Mouse (Mus musculus): ENCODE results near the gene Pdzd9. TPM values are rescaled to one million over a fixed set of nuclear protein-coding genes. Genes with fewer than 3 reads are reported as not detected.

Gene Pdzd9
- polyA plus RNA-seq, 1 experiment from 2014 or later, result 0.30 TPM

GRCm38 (mm10) chr7:120684731-120685161 is 14.6 kb upstream of the Pdzd9 start:
- H3K4me1 ChIP-seq, result no peaks in the 10 kb centered on the region
- 89% methylated on average over 2 of the region's 2 CpGs for WGBS
- no peaks in the 10 kb centered on the region for H3K36me3 ChIP-seq (replicated peaks)
- H3K9me3 ChIP-seq, result no peaks in the 10 kb centered on the region
- H3K27ac ChIP-seq (replicated peaks), result no peak overlapping the region
- DNase-seq (ENCODE audit: low spot score), result no peak
- H3K27me3 ChIP-seq (replicated peaks; ENCODE audit: low read depth, poor library complexity, severe bottlenecking), result no peaks in the 10 kb centered on the region
- no peak overlapping the region for H3K4me3 ChIP-seq

- no peak overlapping the region for H3K4me3 ChIP-seq
- H3K27ac ChIP-seq (replicated peaks), result no peak overlapping the region
- no peaks in the 10 kb centered on the region for H3K36me3 ChIP-seq (replicated peaks)
- WGBS, result 88% methylated on average over 4 of the region's 4 CpGs
- H3K4me1 ChIP-seq, result peaks cover 18% of the 10 kb centered on the region
- no peaks in the 10 kb centered on the region for H3K9me3 ChIP-seq
- no peaks in the 10 kb centered on the region for H3K27me3 ChIP-seq (replicated peaks; ENCODE audit: low read depth, poor library complexity, severe bottlenecking)
- no peak for DNase-seq (ENCODE audit: low spot score)
Observed at GRCm38 (mm10) chr7:120682002-120682401, 11.9 kb upstream of the Pdzd9 start.

- H3K27me3 ChIP-seq (replicated peaks; ENCODE audit: low read depth, poor library complexity, severe bottlenecking), result no peaks in the 10 kb centered on the region
- DNase-seq (ENCODE audit: low spot score), result no peak
- H3K4me1 ChIP-seq, result peaks cover 26% of the 10 kb centered on the region
- no peaks in the 10 kb centered on the region for H3K36me3 ChIP-seq (replicated peaks)
- no peak overlapping the region for H3K27ac ChIP-seq (replicated peaks)
- peak overlapping the region; percentile 95 for H3K4me3 ChIP-seq
- WGBS, result 65% methylated on average over 8 of the region's 8 CpGs
- H3K9me3 ChIP-seq, result no peaks in the 10 kb centered on the region
Observed at GRCm38 (mm10) chr7:120679023-120679422, 8.9 kb upstream of the Pdzd9 start.

GRCm38 (mm10) chr7:120677764-120678531 is 7.8 kb upstream of the Pdzd9 start:
- WGBS, result 2% methylated on average over 42 of the region's 42 CpGs

GRCm38 (mm10) chr7:120677001-120677643 is 7.0 kb upstream of the Pdzd9 start, which contains the start of gene Mosmo:
Mosmo (plus strand) TSS chr7:120677618.
- peak; percentile 88 for DNase-seq (ENCODE audit: low spot score)
- Histone ChIP-seq H3K4me3 (peak within 1 kb of the TSS; percentile 95), H3K27me3 (replicated peaks; ENCODE audit: low read depth, poor library complexity, severe bottlenecking) (no peaks in the 10 kb centered on the region), H3K4me1 (peaks cover 26% of the 10 kb centered on the region), H3K9me3 (no peaks in the 10 kb centered on the region), H3K27ac (replicated peaks) (peak within 1 kb of the TSS; percentile 95), H3K36me3 (replicated peaks) (no peaks in the 10 kb centered on the region)
- 1% methylated on average over 44 of the region's 44 CpGs for WGBS

More at GRCm38 (mm10) chr7:120677764-120678531, 7.8 kb upstream of the Pdzd9 start:
- Histone ChIP-seq H3K27ac (replicated peaks) (peak overlapping the region; percentile 95), H3K4me3 (peak overlapping the region; percentile 95), H3K4me1 (peaks cover 26% of the 10 kb centered on the region), H3K27me3 (replicated peaks; ENCODE audit: low read depth, poor library complexity, severe bottlenecking) (no peaks in the 10 kb centered on the region), H3K36me3 (replicated peaks) (no peaks in the 10 kb centered on the region), H3K9me3 (no peaks in the 10 kb centered on the region)
- DNase-seq (ENCODE audit: low spot score), result peak; percentile 42

GRCm38 (mm10) chr7:120671271-120671670 is 1.1 kb upstream of the Pdzd9 start:
- Histone ChIP-seq H3K4me3 (no peak overlapping the region), H3K4me1 (peaks cover 1% of the 10 kb centered on the region), H3K27ac (replicated peaks) (no peak overlapping the region), H3K36me3 (replicated peaks) (no peaks in the 10 kb centered on the region), H3K9me3 (no peaks in the 10 kb centered on the region), H3K27me3 (replicated peaks; ENCODE audit: low read depth, poor library complexity, severe bottlenecking) (no peaks in the 10 kb centered on the region)
- no peak for DNase-seq (ENCODE audit: low spot score)
- 76% methylated on average over 2 of the region's 2 CpGs for WGBS

- H3K27ac ChIP-seq (replicated peaks), result no peak overlapping the region
- H3K4me1 ChIP-seq, result no peaks in the 10 kb centered on the region
- 95% methylated on average over 4 of the region's 4 CpGs for WGBS
- H3K9me3 ChIP-seq, result no peaks in the 10 kb centered on the region
- DNase-seq (ENCODE audit: low spot score), result no peak
- H3K36me3 ChIP-seq (replicated peaks), result peaks cover 35% of the 10 kb centered on the region
- H3K27me3 ChIP-seq (replicated peaks; ENCODE audit: low read depth, poor library complexity, severe bottlenecking), result no peaks in the 10 kb centered on the region
- H3K4me3 ChIP-seq, result no peak overlapping the region
Observed at GRCm38 (mm10) chr7:120662079-120662478, 8.1 kb downstream of the Pdzd9 start.

GRCm38 (mm10) chr7:120647849-120648248 is 22.3 kb downstream of the Pdzd9 start:
- Histone ChIP-seq H3K36me3 (replicated peaks) (peaks cover 99% of the 10 kb centered on the region), H3K4me3 (no peak overlapping the region), H3K9me3 (no peaks in the 10 kb centered on the region), H3K27ac (replicated peaks) (no peak overlapping the region), H3K4me1 (no peaks in the 10 kb centered on the region), H3K27me3 (replicated peaks; ENCODE audit: low read depth, poor library complexity, severe bottlenecking) (no peaks in the 10 kb centered on the region)
- 84% methylated on average over 2 of the region's 2 CpGs for WGBS
- no peak for DNase-seq (ENCODE audit: low spot score)

- no peaks in the 10 kb centered on the region for H3K27me3 ChIP-seq (replicated peaks; ENCODE audit: low read depth, poor library complexity, severe bottlenecking)
- H3K27ac ChIP-seq (replicated peaks), result no peak overlapping the region
- no peaks in the 10 kb centered on the region for H3K4me1 ChIP-seq
- DNase-seq (ENCODE audit: low spot score), result no peak
- no peaks in the 10 kb centered on the region for H3K9me3 ChIP-seq
- peaks cover 98% of the 10 kb centered on the region for H3K36me3 ChIP-seq (replicated peaks)
- 66% methylated on average over 4 of the region's 4 CpGs for WGBS
- H3K4me3 ChIP-seq, result no peak overlapping the region
Observed at GRCm38 (mm10) chr7:120643217-120643616, 26.9 kb downstream of the Pdzd9 start.

- 1% methylated on average over 11 of the region's 11 CpGs for WGBS
- Histone ChIP-seq H3K27me3 (replicated peaks; ENCODE audit: low read depth, poor library complexity, severe bottlenecking) (no peaks in the 10 kb centered on the region), H3K4me1 (peaks cover 17% of the 10 kb centered on the region), H3K27ac (replicated peaks) (peak overlapping the region; percentile 91), H3K4me3 (peak overlapping the region; percentile 78), H3K36me3 (replicated peaks) (peaks cover 37% of the 10 kb centered on the region), H3K9me3 (no peaks in the 10 kb centered on the region)
- peak; percentile 19 for DNase-seq (ENCODE audit: low spot score)
Observed at GRCm38 (mm10) chr7:120635821-120636220, 34.3 kb downstream of the Pdzd9 start.

- no peaks in the 10 kb centered on the region for H3K27me3 ChIP-seq (replicated peaks; ENCODE audit: low read depth, poor library complexity, severe bottlenecking)
- DNase-seq (ENCODE audit: low spot score), result no peak
- peaks cover 33% of the 10 kb centered on the region for H3K36me3 ChIP-seq (replicated peaks)
- H3K9me3 ChIP-seq, result no peaks in the 10 kb centered on the region
- WGBS, result under 1% methylated on average over 32 of the region's 32 CpGs
- H3K4me3 ChIP-seq, result peak overlapping the region; percentile 78
- H3K27ac ChIP-seq (replicated peaks), result peak overlapping the region; percentile 91
- peaks cover 17% of the 10 kb centered on the region for H3K4me1 ChIP-seq
Observed at GRCm38 (mm10) chr7:120635362-120635781, 34.8 kb downstream of the Pdzd9 start.

- Histone ChIP-seq H3K4me1 (peaks cover 17% of the 10 kb centered on the region), H3K4me3 (peak within 1 kb of the TSS; percentile 78), H3K36me3 (replicated peaks) (peaks cover 27% of the 10 kb centered on the region), H3K9me3 (no peaks in the 10 kb centered on the region), H3K27ac (replicated peaks) (peak within 1 kb of the TSS; percentile 91), H3K27me3 (replicated peaks; ENCODE audit: low read depth, poor library complexity, severe bottlenecking) (no peaks in the 10 kb centered on the region)
- under 1% methylated on average over 45 of the region's 45 CpGs for WGBS
- peak; percentile 94 for DNase-seq (ENCODE audit: low spot score)
Observed at GRCm38 (mm10) chr7:120634711-120635361, 35.3 kb downstream of the Pdzd9 start, which contains the start of gene Uqcrc2. Uqcrc2 (plus strand) TSS chr7:120635176.
